Mouse (Mus musculus) bone marrow macrophage, adult 2 months (primary cell): ENCODE results near the gene Lix1l. TPM values are rescaled to one million over a fixed set of nuclear protein-coding genes. Genes with fewer than 3 reads are reported as not detected.

Experiments used
- H3K27ac ChIP-seq: 2 replicates; pipeline ENCODE4 v1.5.1; 2012; ENCODE audit warnings: low read depth, low read length; ENCODE audit not compliant: insufficient read depth
- H3K4me1 ChIP-seq: 2 replicates; pipeline ENCODE4 v1.6.1; 2012; ENCODE audit warnings: low read length; ENCODE audit not compliant: control insufficient read depth, insufficient read depth
- H3K4me3 ChIP-seq: 2 replicates; pipeline ENCODE4 v1.5.1; 2012; ENCODE audit warnings: mild to moderate bottlenecking, low read length, moderate library complexity; ENCODE audit not compliant: insufficient read depth
- CTCF ChIP-seq: IDR thresholded peaks from 2 replicates; pipeline ENCODE4 v1.5.1; 2012; ENCODE audit warnings: low read depth, mild to moderate bottlenecking, low read length, moderate library complexity
- POLR2A ChIP-seq: IDR thresholded peaks from 2 replicates; pipeline ENCODE4 v1.6.1; 2012; ENCODE audit warnings: mild to moderate bottlenecking, low read depth, low read length, borderline replicate concordance
- polyA plus RNA-seq: library from polyadenylated mRNA; stranded (reverse); fragments of >200 nt; gene quantifications from 2 replicates; pipeline ENCODE4 v1.2.4, GENCODE M21; 2012; ENCODE audit not compliant: missing spikeins, insufficient read depth, insufficient read length

Gene Lix1l
- polyA plus RNA-seq, 1 experiment: 23.4 TPM

DNA sequence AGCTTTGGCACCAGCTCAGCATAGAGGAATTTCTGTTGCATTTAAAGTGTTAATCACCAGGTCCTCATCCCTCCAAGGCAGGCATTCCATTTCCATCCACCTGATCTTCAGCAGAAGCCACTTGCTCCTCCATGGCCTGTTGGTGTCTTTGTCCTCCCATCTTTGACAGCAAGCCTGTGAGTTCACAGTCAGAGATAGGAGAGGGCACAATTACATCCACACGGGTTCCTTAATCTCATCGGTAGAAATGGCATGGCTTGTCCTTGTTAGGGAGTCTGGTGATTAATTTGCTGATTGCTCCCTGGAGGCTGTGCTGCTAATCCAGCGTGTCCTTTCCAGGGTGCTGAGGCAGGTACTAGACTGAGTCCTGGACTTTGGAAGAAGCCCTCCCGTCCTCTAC is 72.6 kb downstream of the Lix1l start:
- no peak for TF ChIP-seq POLR2A
- TF ChIP-seq CTCF: no peak
- H3K27ac ChIP-seq: no peak overlapping the region
- H3K4me1 ChIP-seq: peaks cover 8% of the 10 kb centered on the region
- H3K4me3 ChIP-seq: no peak overlapping the region

DNA sequence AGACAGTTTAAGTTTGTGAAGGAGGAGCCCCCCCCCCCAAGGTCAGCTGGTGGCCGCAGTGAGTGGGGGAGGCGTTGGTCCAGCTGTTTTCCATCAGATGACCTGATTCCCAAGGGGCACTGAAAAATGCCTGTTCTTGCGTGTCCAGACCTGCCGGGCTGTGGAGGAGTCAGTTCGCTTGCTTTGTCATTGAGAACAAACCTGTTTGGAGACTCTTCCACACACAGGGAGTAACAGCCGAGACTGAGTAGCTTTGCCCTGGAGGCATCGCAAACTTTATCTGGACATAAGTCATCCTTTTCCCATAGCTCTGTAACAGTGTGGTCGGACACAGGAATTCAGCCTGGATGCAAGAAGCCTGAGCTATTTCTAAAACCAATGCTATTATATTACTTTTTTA is 73.5 kb downstream of the Lix1l start:
- Histone ChIP-seq H3K4me3 (no peak overlapping the region), H3K4me1 (peaks cover 8% of the 10 kb centered on the region), H3K27ac (no peak overlapping the region)
- TF ChIP-seq POLR2A (no peak), CTCF (no peak)

GRCm38 (mm10) chr3:96675171-96675570 is 74.2 kb downstream of the Lix1l start:
- Histone ChIP-seq H3K27ac (no peak overlapping the region), H3K4me1 (peaks cover 6% of the 10 kb centered on the region), H3K4me3 (no peak overlapping the region)
- no peak for TF ChIP-seq CTCF
- no peak for TF ChIP-seq POLR2A

- TF ChIP-seq CTCF: no peak
- no peak for TF ChIP-seq POLR2A
- H3K4me1 ChIP-seq: peaks cover under 1% of the 10 kb centered on the region
- H3K4me3 ChIP-seq: no peak overlapping the region
- no peak overlapping the region for H3K27ac ChIP-seq
These were observed 74.7 kb downstream of the Lix1l start for GRCm38 (mm10) chr3:96675690-96676089.

Other genes with a start within 250 kb of the Lix1l start
- not detected in 2 replicates for gene BC107364, start 148.8 kb upstream of the Lix1l start, polyA plus RNA-seq
- gene Hfe2, start 76.0 kb upstream of the Lix1l start, polyA plus RNA-seq: not detected in 2 replicates
- gene Txnip, start 43.2 kb upstream of the Lix1l start, polyA plus RNA-seq: 868 and 944 TPM in 2 replicates
- gene Gm16253, start 24.2 kb upstream of the Lix1l start, polyA plus RNA-seq: not detected in 2 replicates
- 111 and 129 TPM in 2 replicates for gene Polr3gl, start 7.0 kb upstream of the Lix1l start, polyA plus RNA-seq
- gene Ankrd34a, start 4.5 kb upstream of the Lix1l start, polyA plus RNA-seq: 0.28 TPM in 1 of 2 replicates, not detected in the other
- gene Rbm8a, start 28.8 kb downstream of the Lix1l start, polyA plus RNA-seq: 109 and 163 TPM in 2 replicates
- gene Pex11b, start 34.2 kb downstream of the Lix1l start, polyA plus RNA-seq: 25.7 and 32.6 TPM in 2 replicates
- not detected in 2 replicates for gene Gm42957, start 34.3 kb downstream of the Lix1l start, polyA plus RNA-seq
- 0.28 and 0.44 TPM in 2 replicates for gene Itga10, start 44.4 kb downstream of the Lix1l start, polyA plus RNA-seq
- gene Ankrd35, start 69.0 kb downstream of the Lix1l start, polyA plus RNA-seq: not detected in 2 replicates
- gene Pias3, start 95.2 kb downstream of the Lix1l start, polyA plus RNA-seq: 43.5 and 44.0 TPM in 2 replicates
- not detected in 2 replicates for gene Nudt17, start 107.4 kb downstream of the Lix1l start, polyA plus RNA-seq
- 41.6 and 49.1 TPM in 2 replicates for gene Polr3c, start 126.5 kb downstream of the Lix1l start, polyA plus RNA-seq
- 69.5 and 74.8 TPM in 2 replicates for gene Rnf115, start 126.5 kb downstream of the Lix1l start, polyA plus RNA-seq
- not detected in 2 replicates for gene Pdzk1, start 228.1 kb downstream of the Lix1l start, polyA plus RNA-seq
- gene Cd160, start 228.2 kb downstream of the Lix1l start, polyA plus RNA-seq: not detected in 2 replicates